Mouse (Mus musculus) lung, postnatal 0 days (tissue): ENCODE results near the gene Ddx4.

Experiments
- CTCF ChIP-seq: IDR thresholded peaks from 2 replicates; pipeline ENCODE4 v1.5.1; 2016; ENCODE audit warnings: antibody characterized with exemption, mild to moderate bottlenecking
- EP300 ChIP-seq: IDR thresholded peaks from 2 replicates; pipeline ENCODE4 v1.6.1; 2016; ENCODE audit warnings: antibody characterized with exemption, mild to moderate bottlenecking, control low read depth

GRCm38 (mm10) chr13:112573800-112574199 lies 78.5 kb downstream of the Ddx4 start:
- no peak for TF ChIP-seq CTCF
- no peak for TF ChIP-seq EP300
